Mouse (Mus musculus) neural tube, embryonic 12.5 days (tissue): ENCODE data around the gene Adora1. TPM values are rescaled to one million over a fixed set of nuclear protein-coding genes. Genes with fewer than 3 reads are reported as not detected.
A peak's percentile ranks its signal among the peaks of the same experiment; 100 is the strongest.

Experiments
- ATAC-seq: fragments of 200-750 bp; cut with Nextera tagmentation; 2 replicates; pipeline ENCODE4 v1.8.0; 2017; ENCODE audit warnings: low read depth, mild to moderate bottlenecking, moderate TSS enrichment, moderate library complexity; ENCODE audit not compliant: low FRiP score
- H3K27ac ChIP-seq: fragments of 300-500 bp; sonication (generic); 2 replicates; pipeline ENCODE4 v1.5.1; 2016
- H3K27me3 ChIP-seq: fragments of 300-500 bp; sonication (generic); replicated peaks from 2 replicates; pipeline ENCODE4 v1.6.1; 2016; ENCODE audit warnings: mild to moderate bottlenecking
- H3K36me3 ChIP-seq: fragments of 300-500 bp; sonication (generic); 2 replicates; pipeline ENCODE4 v1.6.1; 2016; ENCODE audit warnings: mild to moderate bottlenecking
- H3K4me1 ChIP-seq: fragments of 300-500 bp; sonication (generic); 2 replicates; pipeline ENCODE4 v1.6.1; 2016
- H3K4me2 ChIP-seq: fragments of 300-500 bp; sonication (generic); replicated peaks from 2 replicates; pipeline ENCODE4 v1.6.1; 2016; ENCODE audit warnings: mild to moderate bottlenecking
- H3K4me3 ChIP-seq: fragments of 300-500 bp; sonication (generic); 2 replicates; pipeline ENCODE4 v1.5.1; 2016
- H3K9ac ChIP-seq: fragments of 300-500 bp; sonication (generic); 2 replicates; pipeline ENCODE4 v1.6.1; 2016; ENCODE audit warnings: mild to moderate bottlenecking
- H3K9me3 ChIP-seq: fragments of 300-500 bp; sonication (generic); 2 replicates; pipeline ENCODE4 v1.6.1; 2016; ENCODE audit warnings: mild to moderate bottlenecking
- WGBS: fragments of 180-500 bp; shearing (Covaris S2); methylation state at CpG from one replicate; pipeline ENCODE4 v1.1.7; 2016; 5-methylcytosine and 5-hydroxymethylcytosine counted together
- polyA plus RNA-seq: library from polyadenylated mRNA; unstranded; fragments of >200 nt; fragmentation: Nextera tagmentation; extraction: Ambion mirVana; gene quantifications from 2 replicates; pipeline ENCODE4 v1.2.1, GENCODE M21; 2016

Adora1 gene
- 5.5 TPM in 2 replicates for polyA plus RNA-seq

GRCm38 (mm10) chr1:134235391-134235921, at the start of gene Adora1:
Adora1 (minus strand) TSS chr1:134235431.
- peaks cover 22% of the 10 kb centered on the region for H3K4me1 ChIP-seq
- H3K27ac ChIP-seq: no peak within 1 kb of the TSS
- H3K4me3 ChIP-seq: peak within 1 kb of the TSS; percentile 41
- peaks cover 52% of the 10 kb centered on the region for H3K27me3 ChIP-seq
- whole genome bisulfite sequencing: 1% methylated on average over 37 of the region's 37 CpGs
- H3K4me2 ChIP-seq: peak within 1 kb of the TSS; percentile 85
- H3K9me3 ChIP-seq: no peaks in the 10 kb centered on the region
- peak; percentile 46; the same call in 1 of the 2 replicates for ATAC-seq
- no peaks in the 10 kb centered on the region for H3K36me3 ChIP-seq
- H3K9ac ChIP-seq: peak within 1 kb of the TSS; percentile 53

- no peaks in the 10 kb centered on the region for H3K4me1 ChIP-seq
- WGBS: 62% methylated on average over 1 of the region's 1 CpGs
- no peak overlapping the region for H3K9ac ChIP-seq
- no peak overlapping the region for H3K4me2 ChIP-seq
- no peaks in the 10 kb centered on the region for H3K9me3 ChIP-seq
- no peaks in the 10 kb centered on the region for H3K36me3 ChIP-seq
- no peak overlapping the region for H3K4me3 ChIP-seq
- H3K27me3 ChIP-seq: no peaks in the 10 kb centered on the region
- no peak for ATAC-seq
- no peak overlapping the region for H3K27ac ChIP-seq
These were observed 47.9 kb upstream of the Adora1 start for GRCm38 (mm10) chr1:134283108-134283507.

GRCm38 (mm10) chr1:134282342-134282741, 47.1 kb upstream of the Adora1 start:
- 78% methylated on average over 3 of the region's 3 CpGs for WGBS
- H3K27ac ChIP-seq: no peak overlapping the region
- H3K9me3 ChIP-seq: no peaks in the 10 kb centered on the region
- H3K27me3 ChIP-seq: no peaks in the 10 kb centered on the region
- ATAC-seq: no peak
- no peaks in the 10 kb centered on the region for H3K36me3 ChIP-seq
- no peaks in the 10 kb centered on the region for H3K4me1 ChIP-seq
- H3K9ac ChIP-seq: no peak overlapping the region
- no peak overlapping the region for H3K4me3 ChIP-seq
- H3K4me2 ChIP-seq: no peak overlapping the region

- Histone ChIP-seq H3K27me3 (no peaks in the 10 kb centered on the region), H3K36me3 (no peaks in the 10 kb centered on the region), H3K9ac (no peak overlapping the region), H3K4me1 (no peaks in the 10 kb centered on the region), H3K4me2 (no peak overlapping the region), H3K4me3 (no peak overlapping the region), H3K9me3 (no peaks in the 10 kb centered on the region), H3K27ac (no peak overlapping the region)
- ATAC-seq: no peak
- 76% methylated on average over 4 of the region's 4 CpGs for WGBS
These were observed 46.3 kb upstream of the Adora1 start for GRCm38 (mm10) chr1:134281563-134281962.

GRCm38 (mm10) chr1:134280174-134280573, 44.9 kb upstream of the Adora1 start:
- WGBS: 90% methylated on average over 5 of the region's 5 CpGs
- Histone ChIP-seq H3K9ac (no peak overlapping the region), H3K4me1 (no peaks in the 10 kb centered on the region), H3K36me3 (no peaks in the 10 kb centered on the region), H3K27me3 (no peaks in the 10 kb centered on the region), H3K9me3 (no peaks in the 10 kb centered on the region), H3K27ac (no peak overlapping the region), H3K4me2 (no peak overlapping the region), H3K4me3 (no peak overlapping the region)
- ATAC-seq: no peak

- Histone ChIP-seq H3K4me1 (no peaks in the 10 kb centered on the region), H3K4me3 (no peak overlapping the region), H3K36me3 (no peaks in the 10 kb centered on the region), H3K27me3 (no peaks in the 10 kb centered on the region), H3K4me2 (no peak overlapping the region), H3K27ac (no peak overlapping the region), H3K9me3 (no peaks in the 10 kb centered on the region), H3K9ac (no peak overlapping the region)
- no peak for ATAC-seq
- 89% methylated on average over 7 of the region's 7 CpGs for whole genome bisulfite sequencing
These were observed 41.6 kb upstream of the Adora1 start for GRCm38 (mm10) chr1:134276823-134277222.

GRCm38 (mm10) chr1:134275616-134276464, 40.6 kb upstream of the Adora1 start:
- no peak for ATAC-seq
- H3K27ac ChIP-seq: no peak overlapping the region
- 76% methylated on average over 13 of the region's 13 CpGs for WGBS
- no peak overlapping the region for H3K9ac ChIP-seq
- no peaks in the 10 kb centered on the region for H3K27me3 ChIP-seq
- H3K36me3 ChIP-seq: no peaks in the 10 kb centered on the region
- H3K4me3 ChIP-seq: no peak overlapping the region
- H3K4me2 ChIP-seq: no peak overlapping the region
- no peaks in the 10 kb centered on the region for H3K9me3 ChIP-seq
- H3K4me1 ChIP-seq: no peaks in the 10 kb centered on the region

GRCm38 (mm10) chr1:134274483-134274920, 39.3 kb upstream of the Adora1 start:
- no peaks in the 10 kb centered on the region for H3K36me3 ChIP-seq
- H3K4me2 ChIP-seq: no peak overlapping the region
- WGBS: 71% methylated on average over 7 of the region's 7 CpGs
- no peaks in the 10 kb centered on the region for H3K9me3 ChIP-seq
- H3K9ac ChIP-seq: no peak overlapping the region
- no peaks in the 10 kb centered on the region for H3K4me1 ChIP-seq
- no peaks in the 10 kb centered on the region for H3K27me3 ChIP-seq
- H3K4me3 ChIP-seq: no peak overlapping the region
- H3K27ac ChIP-seq: no peak overlapping the region
- ATAC-seq: no peak

GRCm38 (mm10) chr1:134273493-134274395, 38.5 kb upstream of the Adora1 start:
- Histone ChIP-seq H3K27ac (no peak overlapping the region), H3K9me3 (no peaks in the 10 kb centered on the region), H3K4me1 (no peaks in the 10 kb centered on the region), H3K36me3 (no peaks in the 10 kb centered on the region), H3K9ac (no peak overlapping the region), H3K4me2 (no peak overlapping the region), H3K27me3 (no peaks in the 10 kb centered on the region), H3K4me3 (no peak overlapping the region)
- 0 out of 2 replicates have a peak, but pooled peaks have one; percentile 29 for ATAC-seq
- 59% methylated on average over 9 of the region's 9 CpGs for WGBS

GRCm38 (mm10) chr1:134272754-134273250, 37.6 kb upstream of the Adora1 start:
- H3K27me3 ChIP-seq: no peaks in the 10 kb centered on the region
- H3K4me1 ChIP-seq: no peaks in the 10 kb centered on the region
- no peak overlapping the region for H3K4me3 ChIP-seq
- H3K36me3 ChIP-seq: no peaks in the 10 kb centered on the region
- 72% methylated on average over 5 of the region's 5 CpGs for WGBS
- no peak for ATAC-seq
- H3K9ac ChIP-seq: no peak overlapping the region
- no peak overlapping the region for H3K4me2 ChIP-seq
- H3K9me3 ChIP-seq: no peaks in the 10 kb centered on the region
- no peak overlapping the region for H3K27ac ChIP-seq

GRCm38 (mm10) chr1:134270026-134270425, 34.8 kb upstream of the Adora1 start:
- H3K27ac ChIP-seq: no peak overlapping the region
- no peak overlapping the region for H3K4me2 ChIP-seq
- no peaks in the 10 kb centered on the region for H3K9me3 ChIP-seq
- peaks cover 2% of the 10 kb centered on the region; the same call in 1 of the 2 replicates for H3K4me1 ChIP-seq
- H3K4me3 ChIP-seq: no peak overlapping the region
- no peaks in the 10 kb centered on the region for H3K27me3 ChIP-seq
- ATAC-seq: no peak
- 73% methylated on average over 7 of the region's 7 CpGs for WGBS
- no peak overlapping the region for H3K9ac ChIP-seq
- H3K36me3 ChIP-seq: no peaks in the 10 kb centered on the region

- Histone ChIP-seq H3K27me3 (no peaks in the 10 kb centered on the region), H3K9ac (no peak overlapping the region), H3K4me3 (no peak overlapping the region), H3K4me2 (no peak overlapping the region), H3K27ac (no peak overlapping the region), H3K4me1 (peaks cover 2% of the 10 kb centered on the region; the same call in 1 of the 2 replicates), H3K36me3 (no peaks in the 10 kb centered on the region), H3K9me3 (no peaks in the 10 kb centered on the region)
- 36% methylated on average over 2 of the region's 2 CpGs for WGBS
- ATAC-seq: no peak
These were observed 30.6 kb upstream of the Adora1 start for GRCm38 (mm10) chr1:134265797-134266196.
